Mouse (Mus musculus): Measurements from ENCODE around the gene Lamtor3.
"Not testable (repeated sequence)": the region's sequence is repeated elsewhere in the genome, so short reads cannot be mapped to it uniquely, and the experiment has no call there.

Lamtor3 gene

DNA sequence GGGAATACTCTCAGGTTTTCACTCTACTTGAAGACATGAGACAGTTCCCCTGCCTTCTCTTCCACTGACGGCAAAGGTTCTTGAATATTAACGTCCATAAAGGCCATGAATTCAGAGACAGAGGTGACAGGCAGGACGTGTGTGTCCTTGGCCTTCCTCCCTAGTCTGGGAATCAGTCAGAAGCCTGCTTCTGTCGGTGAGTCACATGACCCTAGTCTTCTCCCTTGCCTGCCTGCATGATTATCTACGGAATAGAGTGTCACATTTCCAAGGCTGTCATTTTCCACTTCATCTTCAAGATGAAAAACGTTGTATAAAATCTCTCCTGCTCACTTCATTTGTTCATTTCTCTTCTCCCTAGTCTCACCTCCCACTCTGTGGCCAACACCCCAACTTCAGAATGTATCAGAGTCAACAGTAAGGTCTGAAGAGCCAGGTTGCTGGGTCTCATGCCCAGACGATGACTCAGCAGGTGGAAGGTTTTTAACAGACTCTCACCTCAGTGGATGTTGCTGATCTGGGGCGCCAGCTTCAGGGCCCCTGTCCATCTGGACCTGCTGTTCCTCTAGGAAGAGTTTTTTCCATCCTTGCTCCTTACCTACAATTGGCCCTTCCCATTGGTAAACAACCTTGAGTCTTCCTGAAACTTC, 43.6 kb downstream of the Lamtor3 start:
- DNase-seq (ENCODE audit: low spot score in 2 of 2), result no peak

DNA sequence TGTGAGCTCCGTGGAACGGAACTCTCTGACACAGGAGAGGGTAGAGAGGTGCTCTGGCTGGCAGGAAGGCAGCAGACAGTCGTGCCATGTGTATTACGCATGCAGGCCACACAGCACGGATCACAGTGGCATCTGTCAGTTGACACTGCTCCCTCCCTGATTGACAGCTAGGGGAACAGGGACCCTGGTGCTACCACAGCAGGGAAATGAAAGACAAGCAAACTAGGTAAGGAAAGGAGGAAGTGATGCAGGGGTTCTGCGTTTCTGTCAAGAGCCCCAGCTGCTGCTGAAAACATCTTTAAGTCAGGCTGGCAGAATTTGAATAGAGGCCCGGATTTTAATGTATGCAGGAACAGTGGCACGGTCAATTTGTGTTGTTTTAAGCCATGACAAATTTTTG, 45.2 kb downstream of the Lamtor3 start:
- no peak for DNase-seq (ENCODE audit: low spot score in 2 of 2)

DNA sequence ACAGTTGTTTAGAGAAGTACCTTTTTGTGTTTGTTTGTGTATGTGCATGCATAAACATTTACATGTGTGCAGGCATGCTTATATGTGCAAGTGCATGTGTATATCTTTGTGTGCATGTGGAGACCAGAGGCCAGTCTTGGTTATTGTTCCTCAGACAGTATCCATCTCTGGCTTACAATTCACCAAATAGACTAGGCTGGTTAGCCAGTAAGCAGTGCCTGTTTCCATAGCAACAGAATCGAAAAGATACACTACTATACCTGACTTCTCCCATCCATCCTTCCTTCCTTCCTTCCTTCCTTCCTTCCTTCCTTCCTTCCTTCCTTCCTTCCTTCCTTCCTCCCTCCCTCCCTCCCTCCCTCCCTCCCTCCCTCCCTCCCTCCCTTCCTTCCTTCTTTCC, 45.7 kb downstream of the Lamtor3 start:
- DNase-seq (ENCODE audit: low spot score in 2 of 2), result not testable (repeated sequence)

DNA sequence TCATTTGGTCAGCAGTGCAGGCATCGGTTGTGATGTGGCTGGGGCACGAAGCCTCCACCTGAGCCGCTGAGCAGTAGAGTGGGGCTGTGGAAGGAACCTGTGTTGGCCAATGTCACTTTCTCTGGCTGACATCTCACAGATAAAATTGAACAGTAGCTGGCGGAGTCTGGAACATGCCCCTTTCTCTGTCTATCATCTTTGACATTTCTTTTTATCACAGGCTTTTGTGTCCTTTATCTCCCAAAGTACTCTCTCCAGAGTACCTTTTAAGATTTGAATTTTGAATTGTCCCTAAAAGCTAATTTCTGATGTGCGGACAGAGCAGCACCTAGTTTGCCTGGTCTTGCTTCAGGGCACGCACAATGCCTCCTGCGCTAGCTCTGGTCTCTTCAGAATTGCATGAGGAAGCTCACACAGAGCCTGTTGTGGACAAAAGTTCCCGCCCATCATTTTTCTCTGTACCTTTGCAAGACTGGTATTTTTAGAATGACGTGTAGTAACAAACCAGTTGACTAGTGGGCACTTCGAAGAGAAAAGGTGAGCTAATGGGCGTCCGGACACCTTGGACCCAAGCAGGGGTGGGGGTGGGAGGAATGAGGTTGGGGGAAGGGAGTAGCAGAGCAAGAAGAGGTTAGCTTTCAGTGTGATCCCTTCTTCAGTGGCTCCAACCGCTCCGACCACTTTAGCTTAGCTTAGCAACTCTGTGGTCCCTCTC, 50.0 kb downstream of the Lamtor3 start:
- DNase-seq (ENCODE audit: low spot score in 2 of 2), result no peak

DNA sequence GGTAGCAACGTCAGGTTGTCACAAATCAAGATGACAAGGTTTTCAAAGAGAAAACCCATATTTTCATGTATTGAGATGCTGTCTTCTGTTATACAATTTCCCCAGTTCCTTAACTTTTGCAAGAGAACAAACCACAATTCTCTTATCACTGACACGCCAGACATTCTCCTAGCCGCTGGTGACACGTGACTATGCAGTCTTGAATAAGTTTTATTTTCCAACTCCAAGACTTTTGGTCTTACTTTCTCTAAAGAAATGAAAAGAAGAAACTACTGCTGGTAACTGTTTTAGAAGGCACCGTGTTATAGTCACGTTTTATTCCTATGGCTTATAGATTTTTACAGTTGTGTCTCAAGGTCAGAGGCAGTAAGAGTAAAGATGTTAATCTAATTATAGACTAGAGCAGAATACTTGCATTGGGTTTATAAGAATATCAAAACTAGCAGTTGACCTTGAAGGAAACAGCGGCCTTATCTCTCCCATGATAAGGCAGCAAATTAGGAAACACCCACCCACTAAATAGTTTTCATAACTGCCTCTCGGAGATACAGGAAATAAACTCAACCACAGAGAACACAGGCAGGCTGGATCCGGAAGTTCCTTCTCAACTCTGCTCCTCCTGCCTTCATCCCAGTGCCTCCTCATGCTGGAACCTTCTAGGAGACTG, 50.6 kb downstream of the Lamtor3 start:
- DNase-seq (ENCODE audit: low spot score in 2 of 2), result peak in 1 of 2 experiments; percentile 29

DNA sequence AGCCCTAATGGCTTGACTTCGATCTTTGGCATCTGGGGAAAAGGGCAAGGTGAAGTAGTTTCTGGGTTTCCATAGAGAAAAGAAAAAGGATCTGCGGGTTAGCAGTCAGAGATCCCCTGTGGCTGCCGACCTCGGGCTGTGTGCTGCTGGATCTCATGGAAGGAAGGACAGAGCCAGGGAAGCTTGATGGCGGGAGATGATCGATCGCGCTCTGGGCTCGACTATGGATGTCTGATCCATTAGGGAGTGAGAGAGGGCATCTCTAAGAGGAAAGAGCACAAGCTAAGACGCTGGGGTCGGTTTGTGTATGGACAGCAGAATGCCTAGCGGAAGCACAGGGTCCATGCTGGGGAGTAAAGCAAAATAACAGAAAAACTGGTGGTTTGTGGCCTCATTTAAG, 51.6 kb downstream of the Lamtor3 start:
- DNase-seq (ENCODE audit: low spot score in 2 of 2), result no peak

DNA sequence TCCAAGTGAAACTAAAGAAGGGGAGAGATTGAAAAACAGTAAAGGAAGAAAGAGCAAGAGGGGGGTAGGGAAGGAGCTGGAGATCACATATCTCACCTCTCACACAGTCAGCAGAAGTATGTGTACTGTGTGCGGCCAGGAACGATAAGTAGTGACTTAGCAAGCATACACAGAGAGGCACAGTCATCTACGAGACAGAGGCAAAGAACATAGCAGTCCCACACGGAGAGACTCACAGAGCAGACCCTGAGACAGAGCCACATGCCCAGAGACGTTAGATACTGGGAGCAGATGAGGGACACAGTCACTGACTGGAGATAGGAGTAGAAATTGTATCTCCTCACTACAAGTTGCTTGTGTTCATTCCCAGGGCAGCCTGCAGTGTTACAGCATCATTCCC, 53.9 kb downstream of the Lamtor3 start:
- no peak for DNase-seq (ENCODE audit: low spot score in 2 of 2)

DNA sequence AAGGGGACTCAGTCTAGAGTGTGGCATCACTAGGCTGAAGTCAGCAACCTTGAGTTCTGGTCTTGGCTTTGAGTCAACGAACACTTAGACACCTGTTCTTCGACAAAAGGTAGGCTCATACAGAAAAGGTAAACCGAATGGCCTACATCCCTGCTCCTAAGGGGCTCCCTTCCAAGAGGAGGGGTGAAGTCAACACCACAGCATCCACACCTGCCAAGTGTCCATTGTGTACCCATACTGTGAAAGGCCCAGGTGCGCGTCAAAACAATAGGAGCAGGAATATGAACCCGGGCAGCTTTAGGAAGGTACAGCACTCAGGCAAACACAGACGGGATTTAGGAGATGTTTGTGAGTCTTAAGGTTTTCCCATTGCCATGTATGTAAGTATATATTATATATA, 54.7 kb downstream of the Lamtor3 start:
- no peak for DNase-seq (ENCODE audit: low spot score in 2 of 2)

DNA sequence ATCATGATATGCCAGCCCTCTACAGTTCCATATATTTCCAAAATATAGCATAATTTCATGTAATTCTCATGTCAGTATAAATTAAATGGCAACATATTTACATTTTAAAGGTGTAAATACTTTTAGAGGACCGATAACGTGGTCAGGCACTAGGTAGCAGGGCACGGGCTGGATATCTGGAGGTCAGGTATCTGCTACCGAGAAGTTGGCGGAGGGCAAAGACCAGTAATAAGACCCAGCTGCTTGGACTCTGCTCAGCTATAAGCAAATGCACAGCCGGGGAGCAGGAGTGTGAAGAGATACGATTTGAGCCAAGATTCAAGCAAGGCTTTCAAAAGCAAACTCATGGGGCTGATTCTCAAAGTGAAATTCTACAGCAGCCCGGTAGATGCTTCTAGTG, 56.0 kb downstream of the Lamtor3 start:
- no peak for DNase-seq (ENCODE audit: low spot score in 2 of 2)

DNA sequence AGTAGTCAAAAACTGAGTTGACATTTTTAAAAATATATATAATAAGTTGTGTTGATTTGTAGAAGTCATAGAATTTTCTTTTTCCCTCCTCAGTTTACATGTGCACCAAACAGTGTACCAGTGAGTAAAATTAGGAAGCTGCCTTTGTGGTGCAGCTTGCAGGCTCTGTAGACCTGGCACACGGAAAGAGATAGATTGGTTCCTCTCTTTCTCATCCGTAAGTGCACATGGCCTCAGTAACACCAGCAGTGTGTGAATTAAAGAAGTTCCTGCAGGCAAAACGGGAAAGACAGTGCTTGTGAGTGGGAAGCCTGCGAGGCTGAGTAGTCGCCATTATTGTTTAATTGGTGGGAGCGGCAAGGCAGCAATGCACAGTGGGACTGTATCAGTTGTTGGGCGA, 57.1 kb downstream of the Lamtor3 start:
- DNase-seq (ENCODE audit: low spot score in 2 of 2), result no peak

DNA sequence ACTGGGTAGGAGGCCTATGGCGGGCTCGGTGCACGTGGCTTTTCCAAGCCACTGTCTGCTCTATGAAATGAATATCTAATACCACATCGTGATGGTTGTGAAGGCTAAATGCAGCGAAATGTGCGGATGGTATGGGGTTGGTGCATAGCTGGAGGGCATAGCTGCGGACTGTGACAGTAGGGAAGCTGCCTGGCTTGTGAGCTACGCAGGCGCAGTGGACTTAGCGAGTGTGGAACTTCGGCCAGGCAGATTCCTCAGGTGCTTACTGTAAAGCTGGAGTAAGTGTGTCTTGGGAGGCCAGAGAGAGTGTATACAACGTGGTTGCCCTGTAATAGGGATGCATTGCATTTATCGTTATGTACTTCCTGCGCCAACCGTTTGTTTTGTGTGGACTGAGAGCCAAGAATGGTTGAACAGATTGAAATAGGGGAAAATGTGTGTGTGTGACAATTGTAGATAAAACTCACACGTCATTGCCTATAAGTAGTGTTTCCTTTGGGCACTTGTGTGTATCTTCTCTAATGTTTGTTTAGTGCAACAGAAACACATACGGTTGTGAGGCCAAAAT, 57.6 kb downstream of the Lamtor3 start:
- no peak for DNase-seq (ENCODE audit: low spot score in 2 of 2)

DNA sequence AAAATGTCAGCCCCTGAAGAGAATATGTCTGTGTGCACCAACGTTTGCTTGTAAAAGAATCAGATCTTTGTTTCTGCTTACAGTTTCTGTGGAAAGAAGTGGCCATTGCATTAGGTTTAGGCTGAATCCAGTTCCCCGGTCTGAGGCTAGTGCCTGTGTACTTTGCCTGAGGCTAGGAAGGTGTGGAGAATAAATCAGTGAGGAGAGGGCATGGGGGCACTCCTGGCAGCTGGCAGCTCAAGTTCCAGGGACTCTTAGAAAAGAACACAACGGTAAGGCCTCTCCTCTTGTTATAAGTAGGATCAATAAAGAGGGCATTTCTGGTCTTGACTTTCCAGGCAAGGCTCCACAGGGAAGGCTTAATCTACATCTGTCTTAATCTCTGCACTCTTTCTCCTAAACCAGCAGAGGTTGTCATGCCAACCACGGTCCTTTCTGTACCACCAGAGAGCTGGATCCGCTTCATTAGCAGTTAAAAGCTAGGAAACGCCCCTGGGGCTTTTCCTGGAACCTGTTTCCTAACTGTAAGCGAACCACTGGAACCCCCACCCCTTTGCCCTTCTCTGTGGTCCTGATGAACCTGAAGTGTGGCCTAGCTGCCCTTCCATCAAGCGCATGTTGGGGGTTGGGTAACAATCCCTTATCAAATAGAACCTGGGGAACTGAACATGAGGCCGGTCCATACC, 58.8 kb downstream of the Lamtor3 start:
- DNase-seq (ENCODE audit: low spot score in 2 of 2), result no peak

DNA sequence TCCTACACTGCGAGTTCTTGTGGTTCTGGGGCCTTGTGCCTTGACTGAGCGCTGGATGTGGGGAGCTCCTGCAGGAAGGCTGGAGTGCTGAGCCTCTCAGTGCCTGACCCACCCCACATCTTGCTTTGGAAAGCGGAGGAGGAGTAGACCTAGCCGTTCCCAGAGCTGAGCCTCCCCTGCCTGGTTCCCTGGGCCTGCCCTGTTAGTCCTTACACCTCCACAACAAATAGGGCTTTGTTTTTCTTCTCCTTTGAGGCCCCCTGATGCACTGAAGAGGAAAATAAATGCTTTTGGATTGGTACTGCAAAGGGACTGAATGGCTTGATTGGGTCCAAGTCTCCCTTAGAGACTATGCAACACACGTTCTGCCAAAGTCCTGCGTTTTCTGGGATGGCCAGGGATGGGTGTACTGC, 59.3 kb downstream of the Lamtor3 start:
- no peak for DNase-seq (ENCODE audit: low spot score in 2 of 2)

DNA sequence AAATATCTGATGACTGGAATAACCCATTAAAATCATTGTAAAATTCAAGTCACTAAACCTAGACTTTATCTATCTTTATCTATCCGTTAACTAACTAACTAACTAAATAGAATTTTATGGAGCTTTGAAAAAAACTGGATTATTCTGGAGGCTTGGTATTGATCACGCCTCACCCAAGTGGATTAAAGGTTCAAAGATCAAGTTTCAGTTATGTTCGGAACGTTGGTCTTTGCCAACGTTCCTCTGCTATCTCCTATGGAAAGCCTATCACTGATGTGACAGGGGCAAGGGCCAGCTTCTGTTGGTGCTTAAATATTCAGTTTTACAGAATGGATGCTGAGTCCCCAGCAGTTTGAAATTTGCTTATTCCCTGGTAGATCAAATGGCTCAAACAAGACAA, 59.9 kb downstream of the Lamtor3 start:
- DNase-seq (ENCODE audit: low spot score in 2 of 2), result no peak
